Mouse (Mus musculus) inflammation-experienced regulatory T-cells, adult 16 weeks (primary cell): ENCODE measurements around the gene Frem1. TPM values are rescaled to one million over a fixed set of nuclear protein-coding genes. Genes with fewer than 3 reads are reported as not detected.

Experiments used
- polyA plus RNA-seq: library from polyadenylated mRNA; unstranded; fragments of 100-300 nt; shearing (Covaris generic); gene quantifications from one replicate; pipeline ENCODE4 v1.2.1, GENCODE M21; 2017

Frem1 gene
- not detected for polyA plus RNA-seq

GRCm38 (mm10) chr4:83051634-83052577 is at the start of gene Frem1:
Gene Frem1, minus strand, starts transcription at chr4:83052339.

GRCm38 (mm10) chr4:82884636-82885534 is 167.3 kb downstream of the Frem1 start, which contains the start of gene Cer1:
Gene Cer1, minus strand, starts transcription at chr4:82885148.

GRCm38 (mm10) chr4:82859131-82860125 is 192.7 kb downstream of the Frem1 start, which contains the start of gene Zdhhc21:
Gene Zdhhc21, minus strand, starts transcription at chr4:82859958.

Other genes starting within 250 kb of the Frem1 start
- 19.1 TPM for gene Zdhhc21, start 192.4 kb downstream of the Frem1 start, polyA plus RNA-seq
- gene Cer1, start 167.2 kb downstream of the Frem1 start, polyA plus RNA-seq, result not detected